In the genomic region with DNA sequence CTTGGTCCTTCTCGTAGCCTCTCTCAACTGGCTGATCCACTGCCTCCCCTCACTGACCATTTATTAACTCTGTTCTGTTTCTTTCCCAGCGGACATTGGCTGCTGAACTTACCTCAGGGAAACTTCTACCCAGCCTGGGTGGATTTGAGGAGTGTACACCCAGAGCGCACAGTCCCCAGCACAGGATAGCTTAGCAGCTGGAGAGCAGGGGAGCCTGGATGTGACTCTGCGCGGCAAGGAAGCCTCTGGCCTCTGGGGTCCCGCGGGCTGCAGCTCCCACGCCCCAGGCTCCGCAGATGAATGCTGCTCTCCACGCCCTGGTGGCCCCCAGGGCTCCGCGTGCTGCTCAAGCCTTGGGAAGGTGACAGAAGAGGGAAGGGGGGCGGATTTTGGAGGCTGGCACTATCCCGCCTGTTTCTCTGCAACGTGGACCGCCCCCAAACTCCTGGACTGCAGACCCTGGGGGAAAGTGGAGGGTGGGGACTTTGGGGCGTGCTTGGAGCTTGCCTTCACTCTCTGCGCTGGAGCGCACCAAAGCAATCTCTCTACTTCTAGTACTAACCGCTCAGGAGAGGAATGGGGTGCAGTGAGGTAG, we compare ENCODE assay signal across 9 mouse cellular contexts. TPM values are rescaled to one million over a fixed set of nuclear protein-coding genes. Genes with fewer than 3 reads are reported as not detected.
DNase-seq lines count a peak whose midpoint lies in the region; ATAC-seq and TF ChIP-seq lines count a peak whose summit lies in the region.
"Had no signal": no experiment of that assay in that cellular context is flagged by ENCODE, and none has a peak within 500 bp of the region (broad histone marks: within the 10 kb centered on the region; RNA-seq: fewer than 3 reads in every experiment).

A gene (minus strand): TSS at position 370 of the 595 bp plus-strand sequence.

- peaks cover 14% of the 10 kb centered on the region; the same call in 1 of the 2 replicates for H3K27me3 ChIP-seq in kidney, embryonic 15.5 days
- H3K27me3 ChIP-seq in hindbrain, postnatal 0 days (ENCODE audit: insufficient read depth, low read length), result no peaks in the 10 kb centered on the region
- peaks cover 9% of the 10 kb centered on the region for H3K27me3 ChIP-seq in neural tube, embryonic 15.5 days (replicated peaks)

- peak within 1 kb of the TSS; percentile 64 for H3K4me2 ChIP-seq in kidney, embryonic 15.5 days
- peak within 1 kb of the TSS; percentile 18; the same call in 1 of the 2 replicates for H3K4me2 ChIP-seq in hindbrain, postnatal 0 days (ENCODE audit: low read depth, low read length)
- peak within 1 kb of the TSS; percentile 31 for H3K4me2 ChIP-seq in neural tube, embryonic 15.5 days

- peak; percentile 52; the same call in 1 of the 2 replicates for ATAC-seq in kidney, embryonic 15.5 days (replicated peaks; ENCODE audit: low FRiP score)
- no peak for ATAC-seq in hindbrain, postnatal 0 days
- ATAC-seq in neural tube, embryonic 15.5 days (ENCODE audit: low FRiP score), result no peak

- DNase-seq in kidney, postnatal 14 days, result no peak
- peak; percentile 19 for DNase-seq in gastrocnemius, postnatal 25 days
- DNase-seq in hindbrain, postnatal 0 days (ENCODE audit: low spot score), result no peak
- DNase-seq in c-Kit-positive CD71-positive TER-119-positive erythroid progenitor cells, embryonic 14.5 days (ENCODE audit: low spot score), result no peak
- DNase-seq in lung, postnatal 4 days, result no peak
- DNase-seq in yolk sac, embryonic 10.5 days (ENCODE audit: low spot score), result no peak

- 0 out of 2 replicates have a peak within 1 kb of the TSS, but pooled peaks have one; percentile 26 for H3K9ac ChIP-seq in kidney, embryonic 15.5 days
- H3K9ac ChIP-seq in hindbrain, postnatal 0 days (replicated peaks; ENCODE audit: low read length), result no peak within 1 kb of the TSS
- 0 out of 2 replicates have a peak within 1 kb of the TSS, but pooled peaks have one; percentile 10 for H3K9ac ChIP-seq in neural tube, embryonic 15.5 days (replicated peaks)

- H3K36me3 ChIP-seq in kidney, embryonic 15.5 days, result no peaks in the 10 kb centered on the region
- no peaks in the 10 kb centered on the region for H3K36me3 ChIP-seq in hindbrain, postnatal 0 days (ENCODE audit: insufficient read depth, low read length)
- H3K36me3 ChIP-seq in neural tube, embryonic 15.5 days, result no peaks in the 10 kb centered on the region
- H3K36me3 ChIP-seq: G1E had no signal

- H3K4me3 ChIP-seq in kidney, embryonic 15.5 days (replicated peaks), result peak within 1 kb of the TSS; percentile 28
- no peak within 1 kb of the TSS for H3K4me3 ChIP-seq in hindbrain, postnatal 0 days (ENCODE audit: low read length)
- no peak within 1 kb of the TSS for H3K4me3 ChIP-seq in neural tube, embryonic 15.5 days (replicated peaks)

- peaks cover 6% of the 10 kb centered on the region for H3K4me1 ChIP-seq in kidney, embryonic 15.5 days
- no peaks in the 10 kb centered on the region for H3K4me1 ChIP-seq in hindbrain, postnatal 0 days (ENCODE audit: insufficient read depth, low read length)
- H3K4me1 ChIP-seq in neural tube, embryonic 15.5 days, result peaks cover 6% of the 10 kb centered on the region

- H3K9me3 ChIP-seq in kidney, embryonic 15.5 days (replicated peaks), result no peaks in the 10 kb centered on the region
- H3K9me3 ChIP-seq in hindbrain, postnatal 0 days (ENCODE audit: low read length), result no peaks in the 10 kb centered on the region
- no peaks in the 10 kb centered on the region for H3K9me3 ChIP-seq in neural tube, embryonic 15.5 days (replicated peaks)

- 10% methylated on average over 20 of the region's 20 CpGs for WGBS in kidney, embryonic 15.5 days
- WGBS in hindbrain, postnatal 0 days, result 20% methylated on average over 20 of the region's 20 CpGs
- 23% methylated on average over 20 of the region's 20 CpGs for WGBS in neural tube, embryonic 15.5 days

- TF ChIP-seq CTCF in hindbrain, postnatal 0 days (IDR thresholded peaks at IDR 0.05; ENCODE audit: low read depth), result no peak

- H3K27ac ChIP-seq in kidney, embryonic 15.5 days, result no peak within 1 kb of the TSS
- H3K27ac ChIP-seq in hindbrain, postnatal 0 days, result no peak within 1 kb of the TSS
- H3K27ac ChIP-seq in neural tube, embryonic 15.5 days (replicated peaks), result no peak within 1 kb of the TSS

RNA-seq across cellular contexts. Expression of the gene that starts here (rescaled TPM):
- 1.2 and 2.0 TPM in 2 replicates for polyA plus RNA-seq in kidney, embryonic 15.5 days (2015; fragmentation: Nextera tagmentation; extraction: Ambion mirVana)
- 1 to 10 TPM; 4.4 to 4.7 TPM for total RNA-seq in gastrocnemius, postnatal 25 days (2021)
- 0.31 and 0.54 TPM in 2 replicates for total RNA-seq in hindbrain, postnatal 0 days (2014; rRNA removed)
- 0.23 and 0.24 TPM in 2 replicates for polyA plus RNA-seq in hindbrain, postnatal 0 days (2015; fragmentation: Nextera tagmentation; extraction: Ambion mirVana)
- polyA plus RNA-seq in neural tube, embryonic 15.5 days (2015; fragmentation: Nextera tagmentation; extraction: Ambion mirVana), result 0.35 and 0.50 TPM in 2 replicates
- polyA plus RNA-seq: G1E had no signal
